Mouse (Mus musculus): ENCODE results near the gene Rab26. TPM values are rescaled to one million over a fixed set of nuclear protein-coding genes. Genes with fewer than 3 reads are reported as not detected.

The Rab26 gene
- total and polyA plus RNA-seq, 3 experiments, result 0.36 to 1.3 (median 0.40) TPM

- TF ChIP-seq MAFK (IDR thresholded peaks at IDR 0.05; ENCODE audit: insufficient replicate concordance, low read length) (no peak), ZC3H11A (IDR thresholded peaks at IDR 0.05; ENCODE audit: low read depth, low read length) (no peak), ZMIZ1 (IDR thresholded peaks at IDR 0.05; ENCODE audit: low read depth, low read length) (no peak)
- DNase-seq (ENCODE audit: extremely low read depth), result no peak
Measured at GRCm38 (mm10) chr17:24505286-24505955, 28.6 kb downstream of the Rab26 start.

DNA sequence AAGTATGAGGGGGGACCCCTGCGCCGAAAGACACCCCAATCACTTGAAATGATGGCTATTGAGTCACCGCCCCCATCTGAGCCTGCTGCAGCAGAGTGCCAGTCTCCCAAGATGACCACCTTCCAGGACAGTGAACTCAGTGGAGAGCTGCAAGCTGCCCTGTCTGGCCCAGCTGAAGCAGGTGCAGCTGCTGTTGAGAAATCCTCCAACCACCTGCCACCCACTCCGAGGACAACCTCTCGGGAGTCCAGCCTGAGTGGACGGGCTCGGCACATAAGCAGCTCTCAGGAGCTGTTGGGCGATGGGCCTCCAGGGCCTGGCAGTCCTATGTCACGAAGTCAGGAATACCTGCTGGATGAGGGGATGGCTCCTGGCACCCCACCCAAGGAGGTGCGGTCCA is 29.9 kb downstream of the Rab26 start:
- TF ChIP-seq NRF1 (IDR thresholded peaks at IDR 0.05; ENCODE audit: low read depth, low read length), result no peak
- TF ChIP-seq MXI1 (IDR thresholded peaks at IDR 0.05; ENCODE audit: low read depth, low read length), result no peak
- no peak for TF ChIP-seq MYC (IDR thresholded peaks at IDR 0.05; ENCODE audit: low read depth, low read length)
- TF ChIP-seq UBTF (IDR thresholded peaks at IDR 0.05; ENCODE audit: low read depth, low read length), result no peak
- TF ChIP-seq E2F4 (IDR thresholded peaks at IDR 0.05; ENCODE audit: insufficient replicate concordance, low read depth, low read length), result no peak
- no peak for TF ChIP-seq USF2 (conservative IDR thresholded peaks at IDR 0.05; ENCODE audit: low read depth, low read length)
- DNase-seq (ENCODE audit: extremely low read depth), result no peak
- in situ Hi-C loops (cut with MboI; ENCODE audit: low pct_ligation_motif_present, low pct_unique_long_range_greater_than_20kb, low sequenced_read_pairs), result no loop called here
- Histone ChIP-seq H3K9ac (ENCODE audit: insufficient read depth, low read depth) (no peak overlapping the region), H3K4me3 (replicated peaks in 1 of 3; ENCODE audit: low read depth in 2 of 3, low read length in 2 of 3, poor library complexity in 1 of 3) (no peak overlapping the region), H3K36me3 (replicated peaks in 1 of 2; ENCODE audit: control insufficient read depth in 1 of 2, insufficient read depth in 1 of 2, low read length in 1 of 2) (peaks cover 40 to 62% of the 10 kb centered on the region in 2 experiments), H3K4me2 (ENCODE audit: insufficient read depth, low read depth, poor library complexity, severe bottlenecking) (no peak overlapping the region), H3K79me2 (replicated peaks; ENCODE audit: control insufficient read depth, extremely low read depth, insufficient read depth, poor library complexity, severe bottlenecking) (no peaks in the 10 kb centered on the region), H3K27ac (ENCODE audit: insufficient read depth, low read depth) (no peak overlapping the region), H3K27me3 (replicated peaks) (peaks cover 4% of the 10 kb centered on the region), H3K4me1 (ENCODE audit: control insufficient read depth in 1 of 2, insufficient read depth in 2 of 2) (no peaks in the 10 kb centered on the region), H3K9me3 (replicated peaks; ENCODE audit: low read length) (no peaks in the 10 kb centered on the region)
- dilution Hi-C loops (cut with MboI; ENCODE audit: extremely low pct_ligation_motif_present, extremely low pct_unique_long_range_greater_than_20kb, low sequenced_read_pairs), result no loop called here

More at GRCm38 (mm10) chr17:24505286-24505955, 28.6 kb downstream of the Rab26 start:
- H3K4me1 ChIP-seq (ENCODE audit: control insufficient read depth in 1 of 2, insufficient read depth in 2 of 2), result no peaks in the 10 kb centered on the region
- H3K79me2 ChIP-seq (replicated peaks; ENCODE audit: control insufficient read depth, extremely low read depth, insufficient read depth, poor library complexity, severe bottlenecking), result no peaks in the 10 kb centered on the region
- H3K36me3 ChIP-seq (replicated peaks in 1 of 2; ENCODE audit: control insufficient read depth in 1 of 2, insufficient read depth in 1 of 2, low read length in 1 of 2), result peaks cover 54 to 76% of the 10 kb centered on the region in 2 experiments
- no peak overlapping the region for H3K9ac ChIP-seq (ENCODE audit: insufficient read depth, low read depth)
- no peaks in the 10 kb centered on the region for H3K9me3 ChIP-seq (replicated peaks; ENCODE audit: low read length)
- peaks cover 2% of the 10 kb centered on the region for H3K27me3 ChIP-seq (replicated peaks)
- no peak overlapping the region for H3K27ac ChIP-seq (ENCODE audit: insufficient read depth, low read depth)
- dilution Hi-C loops (cut with MboI; ENCODE audit: extremely low pct_ligation_motif_present, extremely low pct_unique_long_range_greater_than_20kb, low sequenced_read_pairs), result no loop called here
- H3K4me3 ChIP-seq (replicated peaks in 1 of 3; ENCODE audit: low read depth in 2 of 3, low read length in 2 of 3, poor library complexity in 1 of 3), result no peak overlapping the region
- in situ Hi-C loops (cut with MboI; ENCODE audit: low pct_ligation_motif_present, low pct_unique_long_range_greater_than_20kb, low sequenced_read_pairs), result no loop called here
- no peak overlapping the region for H3K4me2 ChIP-seq (ENCODE audit: insufficient read depth, low read depth, poor library complexity, severe bottlenecking)

GRCm38 (mm10) chr17:24502208-24502607 is 31.8 kb downstream of the Rab26 start:
- peaks cover 9% of the 10 kb centered on the region for H3K27me3 ChIP-seq (replicated peaks)
- peak in 1 of 2 experiments; percentile 43; a peak in 2 of 4 replicates for TF ChIP-seq CTCF (conservative IDR thresholded peaks at IDR 0.05 in 1 of 2, IDR thresholded peaks at IDR 0.05 in 1 of 2; ENCODE audit: low read depth in 2 of 2, low read length in 2 of 2)
- TF ChIP-seq SIN3A (IDR thresholded peaks at IDR 0.05; ENCODE audit: low read length), result no peak
- peak; percentile 23 for DNase-seq (ENCODE audit: extremely low read depth)
- H3K4me1 ChIP-seq (ENCODE audit: control insufficient read depth in 1 of 2, insufficient read depth in 2 of 2), result no peaks in the 10 kb centered on the region
- in situ Hi-C loops (cut with MboI; ENCODE audit: low pct_ligation_motif_present, low pct_unique_long_range_greater_than_20kb, low sequenced_read_pairs), result no loop called here
- dilution Hi-C loops (cut with MboI; ENCODE audit: extremely low pct_ligation_motif_present, extremely low pct_unique_long_range_greater_than_20kb, low sequenced_read_pairs), result no loop called here
- no peaks in the 10 kb centered on the region for H3K9me3 ChIP-seq (replicated peaks; ENCODE audit: low read length)
- peaks cover 24 to 43% of the 10 kb centered on the region in 2 experiments for H3K36me3 ChIP-seq (replicated peaks in 1 of 2; ENCODE audit: control insufficient read depth in 1 of 2, insufficient read depth in 1 of 2, low read length in 1 of 2)
- H3K4me3 ChIP-seq (replicated peaks in 1 of 3; ENCODE audit: low read depth in 2 of 3, low read length in 2 of 3, poor library complexity in 1 of 3), result no peak overlapping the region
- no peak overlapping the region for H3K27ac ChIP-seq (ENCODE audit: insufficient read depth, low read depth)
- no peaks in the 10 kb centered on the region for H3K79me2 ChIP-seq (replicated peaks; ENCODE audit: control insufficient read depth, extremely low read depth, insufficient read depth, poor library complexity, severe bottlenecking)
- no peak overlapping the region for H3K4me2 ChIP-seq (ENCODE audit: insufficient read depth, low read depth, poor library complexity, severe bottlenecking)
- H3K9ac ChIP-seq (ENCODE audit: insufficient read depth, low read depth), result no peak overlapping the region
